Mouse (Mus musculus): ENCODE measurements around the gene Tppp3.

- TF ChIP-seq POLR2A (IDR thresholded peaks at IDR 0.05; ENCODE audit: borderline replicate concordance, control insufficient read depth, low read depth, low read length), result no peak
- TF ChIP-seq CTCF (IDR thresholded peaks at IDR 0.05; ENCODE audit: control insufficient read depth, insufficient read depth, low read length), result no peak
Measured at GRCm38 (mm10) chr8:105470681-105471313, 529 bp downstream of the Tppp3 start.

Measured in bone marrow, adult 2 months (tissue).